Mouse (Mus musculus): Measurements from ENCODE around the gene Ern1. TPM values are rescaled to one million over a fixed set of nuclear protein-coding genes. Genes with fewer than 3 reads are reported as not detected.

Gene Ern1
- polyA plus RNA-seq, 1 experiment from 2014 or later, result 7.9 TPM

Other genes starting within 250 kb of the Ern1 start
- 52.5 and 53.4 TPM in 2 replicates for gene Ftsj3, start 231.8 kb downstream of the Ern1 start, polyA plus RNA-seq (2016; fragmentation: Nextera tagmentation; extraction: Ambion mirVana)
- 314 and 337 TPM in 2 replicates for gene Psmc5, start 231.7 kb downstream of the Ern1 start, polyA plus RNA-seq (2016; fragmentation: Nextera tagmentation; extraction: Ambion mirVana)
- gene Smarcd2, start 214.9 kb downstream of the Ern1 start, polyA plus RNA-seq (2016; fragmentation: Nextera tagmentation; extraction: Ambion mirVana), result 35.1 and 35.9 TPM in 2 replicates
- 0.15 and 0.29 TPM in 2 replicates for gene Tcam1, start 211.2 kb downstream of the Ern1 start, polyA plus RNA-seq (2016; fragmentation: Nextera tagmentation; extraction: Ambion mirVana)
- not detected in 2 replicates for gene Gh, start 186.0 kb downstream of the Ern1 start, polyA plus RNA-seq (2016; fragmentation: Nextera tagmentation; extraction: Ambion mirVana)
- 0.94 and 1.2 TPM in 2 replicates for gene Cd79b, start 173.1 kb downstream of the Ern1 start, polyA plus RNA-seq (2016; fragmentation: Nextera tagmentation; extraction: Ambion mirVana)
- 0.04 TPM in 1 of 2 replicates, not detected in the other for gene Scn4a, start 134.6 kb downstream of the Ern1 start, polyA plus RNA-seq (2016; fragmentation: Nextera tagmentation; extraction: Ambion mirVana)
- gene Prr29, start 122.4 kb downstream of the Ern1 start, polyA plus RNA-seq (2016; fragmentation: Nextera tagmentation; extraction: Ambion mirVana), result not detected in 2 replicates
- 11.8 and 14.2 TPM in 2 replicates for gene Icam2, start 99.8 kb downstream of the Ern1 start, polyA plus RNA-seq (2016; fragmentation: Nextera tagmentation; extraction: Ambion mirVana)
- 13.3 and 15.5 TPM in 2 replicates for gene Tex2, start 125.6 kb upstream of the Ern1 start, polyA plus RNA-seq (2016; fragmentation: Nextera tagmentation; extraction: Ambion mirVana)

Measured in hindbrain, embryonic 12.5 days (tissue).